Mouse (Mus musculus): ENCODE results near the gene Tpcn2.

DNA sequence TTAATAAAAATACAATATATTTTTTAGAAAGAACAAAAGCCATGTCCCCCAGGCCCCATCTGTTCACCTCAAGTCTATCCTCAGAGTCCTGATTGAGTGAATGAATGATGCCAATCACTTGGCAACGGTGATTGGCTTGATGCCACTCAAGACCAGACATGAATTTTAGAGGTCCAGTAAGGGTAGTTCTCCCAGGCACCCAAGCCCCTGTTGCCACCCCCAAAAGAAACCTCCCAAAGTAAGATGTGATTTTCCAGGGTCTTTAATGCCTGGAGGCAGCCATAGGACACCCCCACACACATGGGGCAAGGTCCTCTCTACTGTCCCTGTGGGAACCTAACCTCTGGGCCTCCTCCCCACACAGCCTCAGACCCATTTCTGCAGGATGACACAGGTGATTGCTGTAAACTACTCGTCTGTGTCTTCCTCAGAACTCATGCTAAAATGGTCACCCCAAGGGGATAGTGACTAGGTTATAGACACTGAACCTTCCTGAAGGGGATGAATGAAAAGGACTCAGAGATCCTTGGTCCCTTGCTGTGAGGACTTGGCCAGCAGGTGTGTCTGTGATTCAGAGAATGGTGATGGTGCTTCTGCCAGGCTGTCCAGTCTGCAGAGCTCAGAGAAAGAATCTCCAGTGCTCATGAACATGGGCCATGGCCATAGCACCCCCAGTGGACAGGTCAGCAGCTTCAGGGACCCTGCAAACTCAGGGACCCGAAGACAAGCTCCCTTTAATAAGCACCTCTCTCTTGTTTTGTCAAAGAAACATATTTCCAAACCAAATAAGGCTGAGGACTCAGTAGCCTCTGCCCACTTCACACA lies 15.1 kb upstream of the Tpcn2 start:
- TF ChIP-seq POLR2A (IDR thresholded peaks at IDR 0.05; ENCODE audit: low read depth, low read length) = no peak
- no peak for TF ChIP-seq ELF1 (IDR thresholded peaks at IDR 0.05; ENCODE audit: low read depth, low read length)
- TF ChIP-seq CTCF (conservative IDR thresholded peaks at IDR 0.05 in 1 of 2, IDR thresholded peaks at IDR 0.05 in 1 of 2; ENCODE audit: low read depth in 2 of 2, low read length in 2 of 2) = no peak
- no peak for TF ChIP-seq SMC3 (IDR thresholded peaks at IDR 0.05; ENCODE audit: low read depth, low read length)
- no peak for TF ChIP-seq SIN3A (IDR thresholded peaks at IDR 0.05; ENCODE audit: low read length)
- TF ChIP-seq CHD2 (IDR thresholded peaks at IDR 0.05; ENCODE audit: low read length) = no peak

Measured in CH12.LX (cell line).